Mouse (Mus musculus) cerebellum, adult 11 months (tissue): ENCODE measurements around the gene Megf9.

ENCODE experiments used
- DNase-seq: peaks from one replicate; pipeline ENCODE4 v3.0.0; 2022

The Megf9 gene

GRCm38 (mm10) chr4:70521506-70522292 is 13.1 kb downstream of the Megf9 start:
- DNase-seq: no peak

GRCm38 (mm10) chr4:70517646-70518045 is 17.1 kb downstream of the Megf9 start:
- no peak for DNase-seq

- DNase-seq: no peak
Observed at GRCm38 (mm10) chr4:70516289-70516688, 18.5 kb downstream of the Megf9 start.

- no peak for DNase-seq
Observed at GRCm38 (mm10) chr4:70515514-70515913, 19.3 kb downstream of the Megf9 start.

- no peak for DNase-seq
Observed at GRCm38 (mm10) chr4:70509987-70510386, 24.8 kb downstream of the Megf9 start.

GRCm38 (mm10) chr4:70509565-70509964 is 25.2 kb downstream of the Megf9 start:
- no peak for DNase-seq

GRCm38 (mm10) chr4:70508207-70508606 is 26.6 kb downstream of the Megf9 start:
- no peak for DNase-seq

- DNase-seq: no peak
Observed at GRCm38 (mm10) chr4:70505951-70506350, 28.8 kb downstream of the Megf9 start.

GRCm38 (mm10) chr4:70503827-70504226 is 31.0 kb downstream of the Megf9 start:
- DNase-seq: no peak

- DNase-seq: no peak
Observed at GRCm38 (mm10) chr4:70499285-70499684, 35.5 kb downstream of the Megf9 start.

GRCm38 (mm10) chr4:70496978-70497377 is 37.8 kb downstream of the Megf9 start:
- no peak for DNase-seq

GRCm38 (mm10) chr4:70489792-70490191 is 45.0 kb downstream of the Megf9 start:
- DNase-seq: no peak

- DNase-seq: no peak
Observed at GRCm38 (mm10) chr4:70488415-70488814, 46.4 kb downstream of the Megf9 start.

- DNase-seq: no peak
Observed at GRCm38 (mm10) chr4:70484134-70484533, 50.7 kb downstream of the Megf9 start.

- DNase-seq: no peak
Observed at GRCm38 (mm10) chr4:70481931-70482330, 52.9 kb downstream of the Megf9 start.

- DNase-seq: no peak
Observed at GRCm38 (mm10) chr4:70471398-70471797, 63.4 kb downstream of the Megf9 start.

- DNase-seq: no peak
Observed at GRCm38 (mm10) chr4:70465921-70466689, 68.7 kb downstream of the Megf9 start.

GRCm38 (mm10) chr4:70463302-70463701 is 71.5 kb downstream of the Megf9 start:
- no peak for DNase-seq

GRCm38 (mm10) chr4:70461416-70461815 is 73.4 kb downstream of the Megf9 start:
- no peak for DNase-seq

GRCm38 (mm10) chr4:70452161-70452560 is 82.6 kb downstream of the Megf9 start:
- no peak for DNase-seq

- DNase-seq: peak; percentile 35
Observed at GRCm38 (mm10) chr4:70451750-70452149, 83.0 kb downstream of the Megf9 start.

- no peak for DNase-seq
Observed at GRCm38 (mm10) chr4:70449668-70450067, 85.1 kb downstream of the Megf9 start.

- no peak for DNase-seq
Observed at GRCm38 (mm10) chr4:70446774-70447173, 88.0 kb downstream of the Megf9 start.

- no peak for DNase-seq
Observed at GRCm38 (mm10) chr4:70420202-70420601, 114.6 kb downstream of the Megf9 start.
